Mouse (Mus musculus): ENCODE data around the gene Gm10031.
"Not testable (repeated sequence)": the region's sequence is repeated elsewhere in the genome, so short reads cannot be mapped to it uniquely, and the experiment has no call there.

The Gm10031 gene

GRCm38 (mm10) chr1:156523842-156524241 is at the start of gene Gm10031:
Gm10031 (plus strand) TSS chr1:156524012.
- DNase-seq, result not testable (repeated sequence)

GRCm38 (mm10) chr1:156474854-156475253 is 49.0 kb upstream of the Gm10031 start:
- no peak for DNase-seq

- no peak for DNase-seq
These were observed 47.8 kb upstream of the Gm10031 start for GRCm38 (mm10) chr1:156476016-156476415.

GRCm38 (mm10) chr1:156476535-156476934 is 47.3 kb upstream of the Gm10031 start:
- DNase-seq, result no peak

- no peak for DNase-seq
These were observed 42.0 kb upstream of the Gm10031 start for GRCm38 (mm10) chr1:156481826-156482225.

GRCm38 (mm10) chr1:156487498-156487897 is 36.3 kb upstream of the Gm10031 start:
- DNase-seq, result no peak

GRCm38 (mm10) chr1:156488031-156488430 is 35.8 kb upstream of the Gm10031 start:
- DNase-seq, result no peak

- DNase-seq, result no peak
These were observed 32.5 kb upstream of the Gm10031 start for GRCm38 (mm10) chr1:156491226-156491796.

GRCm38 (mm10) chr1:156495025-156495424 is 28.8 kb upstream of the Gm10031 start:
- DNase-seq, result no peak

GRCm38 (mm10) chr1:156496910-156497309 is 26.9 kb upstream of the Gm10031 start:
- DNase-seq, result no peak

- DNase-seq, result no peak
These were observed 18.8 kb upstream of the Gm10031 start for GRCm38 (mm10) chr1:156504945-156505523.

GRCm38 (mm10) chr1:156505901-156506300 is 17.9 kb upstream of the Gm10031 start:
- no peak for DNase-seq

GRCm38 (mm10) chr1:156507753-156508152 is 16.1 kb upstream of the Gm10031 start:
- DNase-seq, result no peak

- no peak for DNase-seq
These were observed 3.6 kb upstream of the Gm10031 start for GRCm38 (mm10) chr1:156520136-156520780.

- peak; percentile 74 for DNase-seq
These were observed 1.9 kb upstream of the Gm10031 start for GRCm38 (mm10) chr1:156521796-156522517.

- DNase-seq, result not testable (repeated sequence)
These were observed 8.8 kb downstream of the Gm10031 start for GRCm38 (mm10) chr1:156532476-156533175.

- no peak for DNase-seq
These were observed 9.7 kb downstream of the Gm10031 start for GRCm38 (mm10) chr1:156533483-156533882.

- no peak for DNase-seq
These were observed 10.1 kb downstream of the Gm10031 start for GRCm38 (mm10) chr1:156533911-156534310.

GRCm38 (mm10) chr1:156537031-156537430 is 13.2 kb downstream of the Gm10031 start:
- DNase-seq, result no peak

- peak; percentile 31 for DNase-seq
These were observed 13.9 kb downstream of the Gm10031 start for GRCm38 (mm10) chr1:156537701-156538100.

GRCm38 (mm10) chr1:156538382-156538781 is 14.6 kb downstream of the Gm10031 start:
- DNase-seq, result no peak

- peak; percentile 43 for DNase-seq
These were observed 16.2 kb downstream of the Gm10031 start for GRCm38 (mm10) chr1:156539787-156540560.
